Mouse (Mus musculus) A20 (cell line): ENCODE measurements at regions not wholly inside any gene's neighbourhood (a gene's known extent, or its start where the extent isn't known, plus 50 kb on each side); places are given as distances from the start of the nearest gene placed in this dataset.
A peak's percentile ranks its signal among the peaks of the same experiment; 100 is the strongest.

ENCODE experiments used
- DNase-seq: peaks from one replicate; pipeline ENCODE4 v3.0.0-alpha.2; 2011; ENCODE audit warnings: low read depth, low spot score

- DNase-seq = no peak
Observed at GRCm38 (mm10) chr15:50246418-50247186, 3638.1 kb upstream of the Gm7489 start.

GRCm38 (mm10) chr15:50260057-50260456 lies 3624.6 kb upstream of the Gm7489 start:
- no peak for DNase-seq

GRCm38 (mm10) chr15:50261245-50261872 lies 3623.3 kb upstream of the Gm7489 start:
- peak; percentile 55 for DNase-seq

- DNase-seq = no peak
Observed at GRCm38 (mm10) chr15:50267542-50267941, 3617.2 kb upstream of the Gm7489 start.

GRCm38 (mm10) chr15:50271646-50272045 lies 3613.1 kb upstream of the Gm7489 start:
- no peak for DNase-seq

GRCm38 (mm10) chr15:50282576-50282975 lies 3602.1 kb upstream of the Gm7489 start:
- DNase-seq = no peak

GRCm38 (mm10) chr15:50283491-50283890 lies 3601.2 kb upstream of the Gm7489 start:
- DNase-seq = no peak

GRCm38 (mm10) chr15:50301831-50302230 lies 3582.9 kb upstream of the Gm7489 start:
- DNase-seq = no peak

- DNase-seq = no peak
Observed at GRCm38 (mm10) chr15:50304085-50304484, 3580.6 kb upstream of the Gm7489 start.

- no peak for DNase-seq
Observed at GRCm38 (mm10) chr15:50320796-50321195, 3563.9 kb upstream of the Gm7489 start.

- DNase-seq = no peak
Observed at GRCm38 (mm10) chr15:50345536-50345935, 3539.2 kb upstream of the Gm7489 start.

GRCm38 (mm10) chr15:50346953-50347352 lies 3537.8 kb upstream of the Gm7489 start:
- DNase-seq = no peak

GRCm38 (mm10) chr15:50360033-50360988 lies 3524.4 kb upstream of the Gm7489 start:
- no peak for DNase-seq

GRCm38 (mm10) chr15:50361334-50361733 lies 3523.4 kb upstream of the Gm7489 start:
- no peak for DNase-seq

- DNase-seq = peak; percentile 16
Observed at GRCm38 (mm10) chr15:50361751-50362507, 3522.8 kb upstream of the Gm7489 start.

- no peak for DNase-seq
Observed at GRCm38 (mm10) chr15:50400006-50400781, 3484.5 kb upstream of the Gm7489 start.

GRCm38 (mm10) chr15:50401386-50401785 lies 3483.3 kb upstream of the Gm7489 start:
- no peak for DNase-seq

- no peak for DNase-seq
Observed at GRCm38 (mm10) chr15:50402551-50402950, 3482.2 kb upstream of the Gm7489 start.

- DNase-seq = no peak
Observed at GRCm38 (mm10) chr15:50403883-50404282, 3480.8 kb upstream of the Gm7489 start.

- no peak for DNase-seq
Observed at GRCm38 (mm10) chr15:50408985-50409384, 3475.7 kb upstream of the Gm7489 start.
